Comparison of ENCODE assay signal across 40 mouse cellular contexts in the genomic region with DNA sequence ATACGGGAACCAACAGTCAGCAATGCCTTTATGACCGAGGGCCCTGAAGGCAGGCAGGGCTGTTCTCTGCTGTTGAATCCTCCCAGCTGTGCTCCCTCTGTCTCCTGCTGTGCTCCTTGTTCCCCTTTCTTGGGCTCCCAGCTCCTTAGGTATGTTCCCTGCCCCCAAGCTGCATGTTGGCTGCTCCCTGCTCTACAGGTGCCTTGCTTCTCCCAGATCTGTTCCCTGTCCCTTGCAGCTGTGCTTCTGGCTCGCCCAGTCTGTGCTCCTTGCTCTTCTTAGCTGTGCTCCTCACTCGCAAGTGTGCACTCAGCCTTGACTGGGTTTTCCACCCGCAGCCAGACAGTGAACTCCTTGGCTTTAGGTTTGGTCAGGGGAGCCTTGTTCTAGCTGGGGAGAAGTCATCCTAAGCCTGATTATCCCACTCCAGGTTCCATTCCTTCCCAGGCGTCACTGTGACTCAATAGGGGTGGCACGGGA. TPM values are rescaled to one million over a fixed set of nuclear protein-coding genes. Genes with fewer than 3 reads are reported as not detected.
DNase-seq lines count a peak whose midpoint lies in the region; ATAC-seq and TF ChIP-seq lines count a peak whose summit lies in the region.
"Had no signal": no experiment of that assay in that cellular context is flagged by ENCODE, and none has a peak within 500 bp of the region (broad histone marks: within the 10 kb centered on the region; RNA-seq: fewer than 3 reads in every experiment).

No protein-coding gene starts in this region.

- H3K27me3 ChIP-seq in kidney, embryonic 14.5 days (ENCODE audit: control insufficient read depth, insufficient read depth, low read length) = no peaks in the 10 kb centered on the region
- no peaks in the 10 kb centered on the region for H3K27me3 ChIP-seq in MEL (ENCODE audit: control insufficient read depth in 1 of 2, insufficient read depth in 2 of 2, low read length in 2 of 2)
- H3K27me3 ChIP-seq in hindbrain, embryonic 13.5 days = no peaks in the 10 kb centered on the region
- H3K27me3 ChIP-seq in forebrain, embryonic 15.5 days = no peaks in the 10 kb centered on the region
- H3K27me3 ChIP-seq: embryonic facial prominence, embryonic 12.5 days; heart, embryonic 13.5 days; hindbrain, embryonic 15.5 days; limb, embryonic 13.5 days; megakaryocyte, embryonic 14.5 days; midbrain, embryonic 12.5 days; neural tube, embryonic 12.5 days had no signal

- H3K79me2 ChIP-seq in MEL (ENCODE audit: control insufficient read depth, insufficient read depth, low read length, poor library complexity) = no peaks in the 10 kb centered on the region

- TF ChIP-seq POLR2A in MEL (IDR thresholded peaks at IDR 0.05; ENCODE audit: control insufficient read depth in 1 of 2, insufficient read depth in 1 of 2, low read depth in 1 of 2, low read length in 2 of 2, poor library complexity in 1 of 2) = no peak

- TF ChIP-seq CTCF in MEL (IDR thresholded peaks at IDR 0.05 in 2 of 3, conservative IDR thresholded peaks at IDR 0.05 in 1 of 3; ENCODE audit: control insufficient read depth in 1 of 3, insufficient read depth in 1 of 3, low read depth in 2 of 3, low read length in 3 of 3, poor library complexity in 1 of 3, severe bottlenecking in 1 of 3) = no peak

- peak; percentile 11 to 37 for DNase-seq in adrenal gland, adult (ENCODE audit: inconsistent age in 2 of 2, low spot score in 1 of 2)
- DNase-seq in adrenal gland, postnatal 4 days (ENCODE audit: low spot score in 2 of 2) = no peak
- no peak for DNase-seq in kidney, adult 18-20 months
- DNase-seq in MEL (ENCODE audit: low read depth, low spot score) (peak; percentile 10), ZHBTc4 (ENCODE audit: low read depth, low spot score) (peak; percentile 5)
- DNase-seq: adrenal gland, postnatal 14 days; cerebellum, adult 18-20 months; cerebellum, postnatal 14 days; gastrocnemius, adult 2 months; gastrocnemius, postnatal 36 days; heart, adult 2 months; heart, postnatal 10 days; kidney, adult 8-10 months; kidney, postnatal 10 days; lung, adult 18-20 months; right cerebral cortex, postnatal 4 days; thymus, adult 18-20 months; thymus, postnatal 25 days had no signal

- H3K4me1 ChIP-seq in kidney, embryonic 14.5 days (ENCODE audit: control insufficient read depth, insufficient read depth, low read length) = no peaks in the 10 kb centered on the region
- peaks cover under 1 to 4% of the 10 kb centered on the region in 2 experiments; a peak in 2 of 4 replicates for H3K4me1 ChIP-seq in MEL (ENCODE audit: control insufficient read depth in 1 of 2, insufficient read depth in 2 of 2, low read length in 2 of 2)
- H3K4me1 ChIP-seq in hindbrain, embryonic 13.5 days (replicated peaks) = no peaks in the 10 kb centered on the region
- H3K4me1 ChIP-seq in forebrain, embryonic 15.5 days = no peaks in the 10 kb centered on the region
- H3K4me1 ChIP-seq: embryonic facial prominence, embryonic 12.5 days; forebrain, embryonic 10.5 days; heart, embryonic 13.5 days; hindbrain, embryonic 15.5 days; limb, embryonic 13.5 days; midbrain, embryonic 12.5 days; neural tube, embryonic 12.5 days had no signal

- TF ChIP-seq EP300 in MEL (IDR thresholded peaks at IDR 0.05; ENCODE audit: low read depth in 1 of 2, low read length in 2 of 2) = no peak

- H3K36me3 ChIP-seq in kidney, embryonic 14.5 days (ENCODE audit: control insufficient read depth, insufficient read depth, low read length) = peaks cover 4% of the 10 kb centered on the region; the same call in 1 of the 2 replicates
- peaks cover 0 to 3% of the 10 kb centered on the region in 2 experiments; a peak in 1 of 4 replicates for H3K36me3 ChIP-seq in MEL (ENCODE audit: control insufficient read depth in 1 of 2, insufficient read depth in 2 of 2, low read length in 2 of 2)
- H3K36me3 ChIP-seq in hindbrain, embryonic 13.5 days = peaks cover 27% of the 10 kb centered on the region
- peaks cover 7% of the 10 kb centered on the region; the same call in 1 of the 2 replicates for H3K36me3 ChIP-seq in forebrain, embryonic 15.5 days

- no peaks in the 10 kb centered on the region for H3K9me3 ChIP-seq in kidney, embryonic 14.5 days (ENCODE audit: control insufficient read depth, low read length)
- no peaks in the 10 kb centered on the region for H3K9me3 ChIP-seq in MEL (replicated peaks; ENCODE audit: insufficient read depth, low read length)
- H3K9me3 ChIP-seq in hindbrain, embryonic 13.5 days = no peaks in the 10 kb centered on the region
- H3K9me3 ChIP-seq in forebrain, embryonic 15.5 days = no peaks in the 10 kb centered on the region
- H3K9me3 ChIP-seq: embryonic facial prominence, embryonic 12.5 days; forebrain, embryonic 10.5 days; heart, embryonic 13.5 days; hindbrain, embryonic 15.5 days; limb, embryonic 13.5 days; megakaryocyte, embryonic 14.5 days; midbrain, embryonic 12.5 days; neural tube, embryonic 12.5 days had no signal

- 90% methylated on average over 7 of the region's 7 CpGs for WGBS in kidney, embryonic 14.5 days
- WGBS in hindbrain, embryonic 13.5 days = 86% methylated on average over 7 of the region's 7 CpGs
- 83% methylated on average over 7 of the region's 7 CpGs for WGBS in forebrain, embryonic 15.5 days

- ATAC-seq in kidney, embryonic 14.5 days (ENCODE audit: low FRiP score, low TSS enrichment) = 0 out of 2 replicates have a peak, but pooled peaks have one; percentile 43
- ATAC-seq in hindbrain, embryonic 13.5 days (ENCODE audit: low FRiP score) = no peak
- ATAC-seq in forebrain, embryonic 15.5 days (replicated peaks) = no peak
- ATAC-seq: activated CD4-positive, CD25-positive, alpha-beta regulatory T cell, adult 4 months; forebrain, embryonic 16.5 days; inflammation-experienced regulatory T-cells, adult 6 months; lung, postnatal 0 days had no signal

- H3K4me3 ChIP-seq in kidney, embryonic 14.5 days (ENCODE audit: low read length) = no peak overlapping the region
- H3K4me3 ChIP-seq in MEL (ENCODE audit: control insufficient read depth in 1 of 2, insufficient read depth in 1 of 2, low read depth in 2 of 2, low read length in 2 of 2) = no peak overlapping the region
- no peak overlapping the region for H3K4me3 ChIP-seq in hindbrain, embryonic 13.5 days
- H3K4me3 ChIP-seq in forebrain, embryonic 15.5 days = no peak overlapping the region
- H3K4me3 ChIP-seq: embryonic facial prominence, embryonic 12.5 days; forebrain, embryonic 10.5 days; gastrocnemius, adult 2 months; heart, adult 2 months; heart, embryonic 13.5 days; hindbrain, embryonic 15.5 days; left cerebral cortex, adult 2 months; limb, embryonic 13.5 days; megakaryocyte, embryonic 14.5 days; midbrain, embryonic 12.5 days; myocyte; neural tube, embryonic 12.5 days had no signal

- TF ChIP-seq RAD21 in MEL (IDR thresholded peaks at IDR 0.05; ENCODE audit: low read depth, low read length) = no peak

- no peak overlapping the region for H3K4me2 ChIP-seq in kidney, embryonic 14.5 days (replicated peaks; ENCODE audit: low read depth, low read length)
- no peak overlapping the region for H3K4me2 ChIP-seq in hindbrain, embryonic 13.5 days
- no peak overlapping the region for H3K4me2 ChIP-seq in forebrain, embryonic 15.5 days (replicated peaks)
- H3K4me2 ChIP-seq: embryonic facial prominence, embryonic 12.5 days; heart, embryonic 13.5 days; hindbrain, embryonic 15.5 days; limb, embryonic 13.5 days; liver, embryonic 11.5 days; midbrain, embryonic 12.5 days; neural tube, embryonic 12.5 days had no signal

- no peak overlapping the region for H3K9ac ChIP-seq in kidney, embryonic 14.5 days (ENCODE audit: low read depth, low read length)
- H3K9ac ChIP-seq in MEL (ENCODE audit: control insufficient read depth, low read depth, low read length, poor library complexity, severe bottlenecking) = no peak overlapping the region
- H3K9ac ChIP-seq in hindbrain, embryonic 13.5 days = no peak overlapping the region
- no peak overlapping the region for H3K9ac ChIP-seq in forebrain, embryonic 15.5 days (replicated peaks)
- H3K9ac ChIP-seq: embryonic facial prominence, embryonic 12.5 days; heart, embryonic 13.5 days; hindbrain, embryonic 15.5 days; limb, embryonic 13.5 days; midbrain, embryonic 12.5 days; neural tube, embryonic 12.5 days had no signal

- no peak overlapping the region for H3K27ac ChIP-seq in kidney, embryonic 14.5 days (ENCODE audit: low read depth, low read length)
- H3K27ac ChIP-seq in MEL (ENCODE audit: control insufficient read depth, low read depth, low read length) = no peak overlapping the region
- no peak overlapping the region for H3K27ac ChIP-seq in hindbrain, embryonic 13.5 days
- H3K27ac ChIP-seq in forebrain, embryonic 15.5 days (replicated peaks) = no peak overlapping the region
- H3K27ac ChIP-seq: embryonic facial prominence, embryonic 12.5 days; forebrain, embryonic 10.5 days; gastrocnemius, adult 2 months; heart, adult 2 months; heart, embryonic 13.5 days; hindbrain, embryonic 15.5 days; left cerebral cortex, adult 2 months; limb, embryonic 13.5 days; midbrain, embryonic 12.5 days; neural tube, embryonic 12.5 days; stomach, postnatal 0 days had no signal

RNA-seq across cellular contexts. Expression of a gene that starts 10.0 kb away (rescaled TPM):
- total RNA-seq in adrenal gland, postnatal 4 days (2021) = 10 to 100 TPM; 40.9 to 41.9 TPM
- polyA plus RNA-seq in kidney, embryonic 14.5 days (2014; fragmentation: Nextera tagmentation; extraction: Ambion mirVana) = 10.8 and 13.2 TPM in 2 replicates
- 14.4 TPM in 2 replicates for total RNA-seq in MEL (2012; rRNA removed)
- polyA plus RNA-seq in MEL (2012; ENCODE audit: insufficient read depth in 1 of 2, insufficient read length in 2 of 2, low read depth in 1 of 2, low replicate concordance in 2 of 2, missing spikeins in 1 of 2) = 10 to 100 TPM in 1 of 2 experiments, not detected in 1; 19.2 TPM
- 16.4 and 19.3 TPM in 2 replicates for polyA plus RNA-seq in hindbrain, embryonic 13.5 days (2015; fragmentation: Nextera tagmentation; extraction: Ambion mirVana)
- polyA plus RNA-seq in forebrain, embryonic 15.5 days (2015; fragmentation: Nextera tagmentation; extraction: Ambion mirVana) = 15.5 and 16.1 TPM in 2 replicates

RNA-seq across cellular contexts. Expression of a gene that starts 26.4 kb away (rescaled TPM):
- total RNA-seq in adrenal gland, postnatal 4 days (2021) = not detected
- not detected in 2 replicates for polyA plus RNA-seq in kidney, embryonic 14.5 days (2014; fragmentation: Nextera tagmentation; extraction: Ambion mirVana)
- not detected in 2 replicates for total RNA-seq in MEL (2012; rRNA removed)
- polyA plus RNA-seq in MEL (2012; ENCODE audit: insufficient read depth in 1 of 2, insufficient read length in 2 of 2, low read depth in 1 of 2, low replicate concordance in 2 of 2, missing spikeins in 1 of 2) = not detected
- polyA plus RNA-seq in hindbrain, embryonic 13.5 days (2015; fragmentation: Nextera tagmentation; extraction: Ambion mirVana) = not detected in 2 replicates
- not detected in 2 replicates for polyA plus RNA-seq in forebrain, embryonic 15.5 days (2015; fragmentation: Nextera tagmentation; extraction: Ambion mirVana)
- total RNA-seq: adrenal gland, postnatal 14 days; gastrocnemius, adult 2 months; gastrocnemius, postnatal 36 days; hematopoietic stem cell, adult 5-6 weeks; midbrain, postnatal 0 days had no signal
- polyA plus RNA-seq: activated CD4-positive, CD25-positive, alpha-beta regulatory T cell, adult 4 months; cortical plate, adult 2 months; forebrain, embryonic 10.5 days; forebrain, embryonic 16.5 days; hindbrain, embryonic 15.5 days; inflammation-experienced regulatory T-cells, adult 6 months; limb, embryonic 13.5 days; liver, embryonic 11.5 days; midbrain, embryonic 12.5 days; midbrain, postnatal 0 days; neural tube, embryonic 12.5 days had no signal

RNA-seq across cellular contexts. Expression of a gene that starts 30.9 kb away (rescaled TPM):
- 10 to 100 TPM; 20.4 to 21.9 TPM for total RNA-seq in adrenal gland, postnatal 4 days (2021)
- polyA plus RNA-seq in kidney, embryonic 14.5 days (2014; fragmentation: Nextera tagmentation; extraction: Ambion mirVana) = 10.7 and 18.5 TPM in 2 replicates
- 23.1 and 27.6 TPM in 2 replicates for total RNA-seq in MEL (2012; rRNA removed)
- polyA plus RNA-seq in MEL (2012; ENCODE audit: insufficient read depth in 1 of 2, insufficient read length in 2 of 2, low read depth in 1 of 2, low replicate concordance in 2 of 2, missing spikeins in 1 of 2) = 10 to 100 TPM in 1 of 2 experiments, not detected in 1; 29.2 TPM
- polyA plus RNA-seq in hindbrain, embryonic 13.5 days (2015; fragmentation: Nextera tagmentation; extraction: Ambion mirVana) = 9.4 and 10.5 TPM in 2 replicates
- 10.7 and 11.4 TPM in 2 replicates for polyA plus RNA-seq in forebrain, embryonic 15.5 days (2015; fragmentation: Nextera tagmentation; extraction: Ambion mirVana)

RNA-seq across cellular contexts. Expression of a gene that starts 33.0 kb away (rescaled TPM):
- total RNA-seq in adrenal gland, postnatal 4 days (2021) = 100 to 1,000 TPM; 112 to 121 TPM
- 287 and 307 TPM in 2 replicates for polyA plus RNA-seq in kidney, embryonic 14.5 days (2014; fragmentation: Nextera tagmentation; extraction: Ambion mirVana)
- total RNA-seq in MEL (2012; rRNA removed) = 402 and 454 TPM in 2 replicates
- 100 to 1,000 TPM; 193 to 391 TPM for polyA plus RNA-seq in MEL (2012; ENCODE audit: insufficient read depth in 1 of 2, insufficient read length in 2 of 2, low read depth in 1 of 2, low replicate concordance in 2 of 2, missing spikeins in 1 of 2)
- 157 and 161 TPM in 2 replicates for polyA plus RNA-seq in hindbrain, embryonic 13.5 days (2015; fragmentation: Nextera tagmentation; extraction: Ambion mirVana)
- polyA plus RNA-seq in forebrain, embryonic 15.5 days (2015; fragmentation: Nextera tagmentation; extraction: Ambion mirVana) = 183 and 192 TPM in 2 replicates

Comparison
In these comparisons a context has a peak if more than half of its experiments do, and no peak if none do; other contexts are left out.
1. DNase-seq: peak in adrenal gland, adult (2 of 2), MEL (single experiment) and ZHBTc4 (single experiment); none in adrenal gland, postnatal 4 days (0 of 2) and kidney, adult 18-20 months (single experiment).